Mouse (Mus musculus) megakaryocyte-erythroid progenitor cell, adult 5-6 weeks (primary cell): ENCODE measurements around the gene Btaf1. TPM values are rescaled to one million over a fixed set of nuclear protein-coding genes. Genes with fewer than 3 reads are reported as not detected.

Experiments
- ATAC-seq: replicated peaks from 2 replicates; pipeline ENCODE4 v1.8.0; 2016; ENCODE audit warnings: mild to moderate bottlenecking, inconsistent platforms; ENCODE audit not compliant: severe bottlenecking, poor library complexity, low FRiP score, low TSS enrichment
- total RNA-seq, 2 experiments: library from RNA; stranded (forward) in 1 of 2; stranded (reverse) in 1 of 2; fragments of 200-1000, 215-1000 nt in 1 of 2; fragments of >200 nt in 1 of 2; fragmentation: Nextera tagmentation in 1 of 2; gene quantifications; 2 replicates each; pipeline ENCODE4 v1.2.3; 2014 to 2017

Btaf1 gene
- total RNA-seq, 2 experiments from 2014 or later, result 68.1 to 145 TPM

- ATAC-seq, result no peak
Measured at GRCm38 (mm10) chr19:37014173-37014939, 88.5 kb downstream of the Btaf1 start.

DNA sequence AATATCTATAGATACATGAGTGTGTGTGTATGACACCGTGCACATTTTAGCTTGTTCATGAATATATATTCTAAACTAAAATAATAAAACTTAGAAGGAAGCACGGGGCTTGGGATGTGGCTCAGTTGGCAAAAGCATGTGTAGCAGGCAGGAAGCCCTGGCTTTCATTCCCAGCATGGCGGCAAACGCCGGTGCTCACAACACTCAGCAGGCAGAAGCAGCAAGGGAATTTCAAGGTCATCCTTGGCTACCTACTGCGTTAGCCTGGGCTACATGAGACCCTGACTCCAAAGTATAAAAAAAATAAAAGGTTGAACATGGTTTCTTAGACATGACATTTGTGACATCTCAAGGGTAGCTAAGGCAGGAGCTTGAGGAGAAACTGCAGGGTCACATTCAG is 91.0 kb downstream of the Btaf1 start:
- ATAC-seq, result no peak

- ATAC-seq, result peak; percentile 97
Measured at GRCm38 (mm10) chr19:37018411-37018810, 92.5 kb downstream of the Btaf1 start.

DNA sequence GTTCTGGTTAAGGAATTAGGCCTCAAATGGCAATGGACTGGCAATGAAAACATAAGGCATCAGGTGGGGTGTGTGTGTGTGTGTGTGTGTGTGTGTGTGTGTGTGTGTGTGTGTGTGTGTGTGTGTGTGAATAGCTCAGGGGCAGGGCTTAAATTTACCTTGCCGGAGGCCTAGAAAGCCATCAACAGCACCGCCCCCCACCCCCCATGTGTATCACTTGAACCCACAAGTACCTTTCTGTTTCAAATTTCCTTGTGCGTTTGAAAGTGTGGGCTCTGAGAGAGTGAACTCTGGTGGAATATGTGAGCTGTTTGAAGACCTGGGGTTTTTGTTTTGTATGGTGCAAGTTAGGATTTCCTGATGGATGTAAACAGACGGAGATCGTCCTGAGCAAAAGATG is 93.1 kb downstream of the Btaf1 start:
- no peak for ATAC-seq

DNA sequence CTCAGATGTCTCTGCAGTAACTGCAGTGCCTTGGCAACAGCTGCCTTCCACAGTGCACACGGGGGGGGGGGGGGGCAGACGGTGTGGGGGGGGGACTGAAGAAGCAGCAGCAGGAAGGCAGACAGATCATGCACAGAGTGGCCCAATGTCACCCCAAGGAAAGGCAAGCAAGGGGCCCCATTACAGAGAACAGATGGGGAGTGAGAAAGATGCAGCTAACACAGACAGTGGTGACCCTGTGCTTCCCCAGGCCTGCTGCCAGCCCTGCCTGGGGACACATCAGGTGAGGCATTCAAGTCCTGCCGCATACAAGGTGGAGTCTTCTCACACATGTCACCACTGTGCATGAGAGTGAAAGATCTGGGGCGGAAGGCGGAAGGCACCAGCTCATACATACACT is 94.7 kb downstream of the Btaf1 start:
- no peak for ATAC-seq

- no peak for ATAC-seq
Measured at GRCm38 (mm10) chr19:37020951-37021350, 95.1 kb downstream of the Btaf1 start.

- ATAC-seq, result no peak
Measured at GRCm38 (mm10) chr19:37022146-37022545, 96.3 kb downstream of the Btaf1 start.

GRCm38 (mm10) chr19:37025839-37026319 is 100.0 kb downstream of the Btaf1 start:
- ATAC-seq, result no peak; the same call in 1 of the 2 replicates

DNA sequence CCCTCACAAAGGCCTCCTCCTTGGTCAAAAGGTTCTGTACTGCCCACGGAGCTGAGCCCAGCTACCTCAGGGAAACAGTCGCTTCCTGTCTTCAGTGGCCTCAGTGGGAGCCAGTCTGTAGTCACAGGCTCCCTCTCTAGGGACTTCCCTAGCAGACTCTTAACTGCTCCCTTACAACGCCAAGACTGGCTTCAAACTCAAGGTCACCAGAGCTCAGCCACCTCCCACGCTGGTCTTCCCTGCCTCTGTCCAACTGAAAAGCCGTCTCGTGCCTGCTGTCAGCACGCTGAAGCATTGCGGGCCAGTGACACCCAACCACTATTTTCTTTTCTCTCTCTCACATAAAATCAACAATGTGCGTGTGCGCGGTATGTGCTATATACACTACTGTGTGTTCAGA is 100.5 kb downstream of the Btaf1 start:
- ATAC-seq, result no peak

GRCm38 (mm10) chr19:37029771-37030170 is 103.9 kb downstream of the Btaf1 start:
- ATAC-seq, result no peak

GRCm38 (mm10) chr19:37031446-37031845 is 105.6 kb downstream of the Btaf1 start:
- ATAC-seq, result no peak

- ATAC-seq, result no peak
Measured at GRCm38 (mm10) chr19:37032364-37032763, 106.5 kb downstream of the Btaf1 start.

DNA sequence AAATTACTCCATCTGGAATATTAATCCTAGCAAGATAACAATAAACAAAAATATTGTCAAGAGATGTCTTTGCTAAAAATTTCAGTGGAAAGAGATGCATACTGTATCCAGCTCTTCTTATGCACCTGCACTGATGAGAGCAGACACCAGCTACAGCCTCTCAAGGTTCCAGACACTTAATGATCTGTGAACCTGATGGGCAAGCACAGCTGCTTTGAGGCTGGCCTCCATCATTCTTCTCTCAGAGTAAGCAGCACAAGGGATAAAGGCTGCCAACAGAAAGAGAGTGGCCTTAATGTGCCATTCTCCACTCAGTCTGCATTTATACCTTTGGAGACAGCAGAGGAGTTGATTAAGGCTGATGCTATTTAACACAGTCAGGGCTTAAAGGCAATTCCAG is 115.0 kb downstream of the Btaf1 start:
- no peak for ATAC-seq

DNA sequence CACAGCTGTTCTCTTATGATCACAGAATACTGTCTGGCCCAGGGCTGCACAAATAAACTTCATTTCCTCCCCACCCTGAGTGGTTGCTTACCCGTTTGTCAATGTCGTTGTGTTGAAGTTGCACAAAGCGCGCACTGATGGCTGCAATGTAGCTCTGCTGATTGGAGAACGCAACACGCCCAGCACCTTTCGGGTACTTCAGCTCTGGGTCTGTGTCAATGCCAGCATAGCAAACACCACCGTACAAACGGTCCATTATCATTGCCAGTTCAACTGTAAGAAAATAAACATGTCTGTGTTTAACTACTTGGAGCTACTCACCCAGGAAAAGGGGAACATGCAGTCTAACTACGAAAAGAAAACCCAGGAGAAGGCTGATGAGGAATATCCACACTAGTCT is 118.6 kb downstream of the Btaf1 start:
- ATAC-seq, result no peak

DNA sequence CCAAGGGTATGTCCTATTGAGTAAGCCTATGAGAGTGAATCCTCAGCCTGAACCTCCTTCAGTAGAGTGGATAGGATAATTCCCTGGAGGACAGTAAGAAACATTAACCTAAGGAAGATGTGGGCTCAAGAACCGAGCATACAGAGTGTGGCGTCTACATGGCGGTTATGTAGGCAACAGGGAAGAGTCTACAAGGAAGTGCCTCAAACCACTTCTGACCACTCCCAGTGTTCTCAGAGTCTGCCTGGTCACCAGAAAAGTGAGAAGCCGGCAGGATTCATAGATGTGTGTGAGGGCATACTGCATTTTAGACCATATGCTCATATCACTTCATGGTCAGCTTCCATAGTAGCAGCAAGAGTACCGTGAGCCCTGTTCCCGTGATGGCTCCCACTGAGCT is 122.6 kb downstream of the Btaf1 start:
- ATAC-seq, result no peak

DNA sequence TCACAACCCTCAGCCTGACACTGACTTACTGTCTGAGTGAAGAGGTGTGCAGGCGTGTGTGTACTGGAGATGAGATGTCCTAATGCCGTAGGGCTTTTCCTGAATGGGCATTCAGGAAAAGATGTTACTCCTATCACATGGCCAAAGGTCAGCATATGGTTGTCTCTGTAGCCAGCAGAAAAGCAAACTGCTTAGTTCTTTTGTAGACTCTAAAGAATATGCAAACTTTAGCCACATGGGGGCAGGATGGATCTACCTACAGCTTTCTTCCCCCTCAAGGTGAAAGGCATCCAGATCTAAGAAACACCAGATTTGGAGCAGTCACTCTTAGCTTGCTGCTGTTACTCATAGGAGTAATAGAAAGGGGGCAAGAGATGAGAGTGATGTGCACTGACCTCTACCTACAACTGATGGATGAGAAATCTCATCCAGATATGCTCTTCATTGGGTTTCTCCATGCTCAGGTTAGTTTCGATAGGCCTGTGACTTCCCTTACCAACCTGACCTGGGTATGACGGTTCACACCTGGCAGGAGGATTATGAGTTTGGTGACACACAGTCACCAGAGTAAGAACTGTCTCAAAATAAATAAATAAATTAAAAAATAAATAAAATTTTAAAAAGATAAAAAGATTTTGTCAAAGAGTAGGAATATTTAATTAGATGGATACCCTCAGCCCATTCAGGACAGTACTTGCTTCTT is 124.9 kb downstream of the Btaf1 start:
- peak; percentile 47; the same call in 1 of the 2 replicates for ATAC-seq

DNA sequence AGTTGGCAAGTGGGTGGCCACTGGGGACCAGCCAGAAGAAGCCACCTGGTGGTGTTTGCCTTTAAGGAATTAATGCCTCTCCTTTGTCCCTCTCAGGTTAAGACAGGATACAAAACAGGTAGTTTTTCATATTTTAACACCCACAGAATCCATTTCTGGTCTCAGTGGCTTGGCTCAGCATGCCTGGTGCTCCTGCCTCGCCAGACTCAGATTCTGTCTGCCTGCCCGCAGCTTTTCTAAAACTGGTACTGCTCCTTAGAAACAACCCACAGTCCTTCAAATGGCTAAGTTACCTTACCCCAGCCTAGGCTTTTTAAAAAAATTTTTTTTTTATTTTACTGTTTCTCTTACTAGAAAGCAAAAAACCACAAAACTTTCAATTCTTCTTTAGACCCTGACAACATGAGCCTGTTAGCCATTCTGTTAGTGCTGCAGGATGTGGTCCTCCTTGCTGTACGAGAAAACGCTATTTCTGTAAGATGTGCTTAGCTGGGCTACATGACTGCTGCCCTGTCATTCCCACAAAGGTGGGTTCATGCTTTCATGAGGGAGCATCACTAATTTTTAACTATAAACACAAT is 130.2 kb downstream of the Btaf1 start:
- ATAC-seq, result no peak

GRCm38 (mm10) chr19:37057161-37057905 is 131.5 kb downstream of the Btaf1 start:
- ATAC-seq, result no peak

GRCm38 (mm10) chr19:37059623-37060022 is 133.7 kb downstream of the Btaf1 start:
- ATAC-seq, result no peak

DNA sequence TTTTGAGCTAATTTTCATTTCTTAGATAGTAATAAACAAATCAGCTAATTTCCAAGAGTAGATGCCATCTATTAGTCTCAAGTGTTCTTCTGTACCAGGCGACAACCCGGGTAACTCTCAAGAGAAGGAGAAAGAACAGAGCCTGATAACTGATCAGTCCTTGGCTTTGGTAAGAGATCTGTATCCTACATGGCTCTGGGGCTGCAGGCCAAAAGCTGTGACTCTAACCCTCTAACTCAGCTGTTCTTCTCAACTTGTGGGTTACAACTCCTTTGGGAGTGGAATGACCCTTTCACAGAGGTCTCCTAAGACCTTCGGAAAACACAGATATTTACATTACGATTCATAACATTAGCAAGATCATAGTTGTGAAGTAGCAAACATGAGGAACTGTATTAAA is 134.2 kb downstream of the Btaf1 start:
- ATAC-seq, result no peak
